Comparison of ENCODE assay signal across 20 mouse cellular contexts in the genomic region with DNA sequence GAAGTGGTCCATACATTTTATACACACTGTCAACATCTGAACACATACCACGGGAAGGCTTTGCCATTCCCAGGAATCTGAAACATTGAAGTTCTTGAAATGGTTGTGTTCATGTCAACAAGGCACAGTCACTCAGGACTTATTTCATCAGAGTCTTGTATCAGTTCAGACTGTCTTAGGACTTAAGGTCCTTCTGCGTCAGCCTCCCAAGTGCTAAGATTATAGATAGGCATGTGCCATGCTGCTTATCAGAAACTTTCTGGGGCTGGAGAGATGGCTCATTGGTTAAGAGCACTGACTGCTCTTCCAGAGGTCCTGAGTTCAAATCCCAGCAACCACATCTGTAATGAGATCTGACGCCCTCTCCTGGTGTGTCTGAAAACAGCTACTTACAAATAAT. TPM values are rescaled to one million over a fixed set of nuclear protein-coding genes. Genes with fewer than 3 reads are reported as not detected.
"Had no signal": no experiment of that assay in that cellular context is flagged by ENCODE, and none has a peak within 500 bp of the region (broad histone marks: within the 10 kb centered on the region; RNA-seq: fewer than 3 reads in every experiment).

No protein-coding gene starts in this region.

- H3K9ac ChIP-seq: limb, embryonic 13.5 days; lung, embryonic 14.5 days; midbrain, embryonic 12.5 days; midbrain, embryonic 15.5 days; neural tube, embryonic 13.5 days had no signal

- H3K4me3 ChIP-seq: layer of hippocampus, adult 2 months; limb, embryonic 10.5 days; limb, embryonic 13.5 days; midbrain, embryonic 12.5 days; midbrain, embryonic 15.5 days; myocyte; neural tube, embryonic 13.5 days had no signal

- H3K27me3 ChIP-seq: limb, embryonic 13.5 days had no signal

- H3K9me3 ChIP-seq: limb, embryonic 10.5 days; limb, embryonic 13.5 days; midbrain, embryonic 12.5 days; midbrain, embryonic 15.5 days; neural tube, embryonic 13.5 days had no signal

- DNase-seq: kidney, adult 2 months; kidney, postnatal 25 days; layer of hippocampus, adult 9-11 months; lung, embryonic 14.5 days; lung, postnatal 10 days; lung, postnatal 36 days; thymus, adult 18-20 months; thymus, postnatal 36 days had no signal

- H3K36me3 ChIP-seq: midbrain, embryonic 15.5 days had no signal

- H3K27ac ChIP-seq: kidney, postnatal 0 days; layer of hippocampus, adult 2 months; limb, embryonic 10.5 days; limb, embryonic 13.5 days; midbrain, embryonic 12.5 days; midbrain, embryonic 15.5 days; neural tube, embryonic 13.5 days had no signal

- ATAC-seq: intestine, postnatal 0 days; midbrain, embryonic 15.5 days had no signal

- H3K4me2 ChIP-seq: limb, embryonic 13.5 days; lung, embryonic 14.5 days; midbrain, embryonic 12.5 days; midbrain, embryonic 15.5 days; neural tube, embryonic 13.5 days had no signal

RNA-seq across cellular contexts. Expression of a gene that starts 27.4 kb away (rescaled TPM):
- total RNA-seq: layer of hippocampus, adult 2 months; left cerebral cortex, postnatal 25 days; monocyte, adult 5-6 weeks; neutrophil, adult 5-6 weeks had no signal
